Mouse (Mus musculus): ENCODE measurements around the gene Bahcc1.

The Bahcc1 gene

GRCm38 (mm10) chr11:120232230-120233097, at the start of gene Bahcc1:
Gene Bahcc1 (plus strand): TSS chr11:120232947.
- peak; percentile 100 for DNase-seq (ENCODE audit: low spot score in 2 of 2)

GRCm38 (mm10) chr11:120183180-120183579, 49.6 kb upstream of the Bahcc1 start:
- DNase-seq (ENCODE audit: low spot score in 2 of 2): no peak

- DNase-seq (ENCODE audit: low spot score in 2 of 2): no peak
Measured at GRCm38 (mm10) chr11:120183708-120184107, 49.0 kb upstream of the Bahcc1 start.

- peak in 1 of 2 experiments; percentile 34 for DNase-seq (ENCODE audit: low spot score in 2 of 2)
Measured at GRCm38 (mm10) chr11:120184371-120185315, 48.1 kb upstream of the Bahcc1 start.

- peak in 1 of 2 experiments; percentile 28 for DNase-seq (ENCODE audit: low spot score in 2 of 2)
Measured at GRCm38 (mm10) chr11:120185316-120186141, 47.2 kb upstream of the Bahcc1 start.

GRCm38 (mm10) chr11:120186145-120186740, 46.5 kb upstream of the Bahcc1 start:
- DNase-seq (ENCODE audit: low spot score in 2 of 2): no peak

- no peak for DNase-seq (ENCODE audit: low spot score in 2 of 2)
Measured at GRCm38 (mm10) chr11:120186821-120187235, 45.9 kb upstream of the Bahcc1 start.

- DNase-seq (ENCODE audit: low spot score in 2 of 2): no peak
Measured at GRCm38 (mm10) chr11:120187236-120188101, 45.3 kb upstream of the Bahcc1 start.

GRCm38 (mm10) chr11:120188102-120188480, 44.7 kb upstream of the Bahcc1 start:
- DNase-seq (ENCODE audit: low spot score in 2 of 2): no peak

GRCm38 (mm10) chr11:120188481-120189441, 44.0 kb upstream of the Bahcc1 start:
- peak; percentile 47 to 54 for DNase-seq (ENCODE audit: low spot score in 2 of 2)

- peak; percentile 98 to 99 for DNase-seq (ENCODE audit: low spot score in 2 of 2)
Measured at GRCm38 (mm10) chr11:120189459-120190312, 43.1 kb upstream of the Bahcc1 start.

GRCm38 (mm10) chr11:120190526-120191412, 42.0 kb upstream of the Bahcc1 start:
- DNase-seq (ENCODE audit: low spot score in 2 of 2): no peak

- no peak for DNase-seq (ENCODE audit: low spot score in 2 of 2)
Measured at GRCm38 (mm10) chr11:120198831-120199230, 33.9 kb upstream of the Bahcc1 start.

GRCm38 (mm10) chr11:120199766-120200165, 33.0 kb upstream of the Bahcc1 start:
- DNase-seq (ENCODE audit: low spot score in 2 of 2): no peak

- DNase-seq (ENCODE audit: low spot score in 2 of 2): no peak
Measured at GRCm38 (mm10) chr11:120200621-120201020, 32.1 kb upstream of the Bahcc1 start.

GRCm38 (mm10) chr11:120204200-120204599, 28.5 kb upstream of the Bahcc1 start:
- DNase-seq (ENCODE audit: low spot score in 2 of 2): no peak

Data from frontal cortex, postnatal 10 days (tissue).